In genomic region chr1:136061041-136061789, GRCm38 (mm10) we compare ENCODE assay signal across 9 mouse cellular contexts. TPM values are rescaled to one million over a fixed set of nuclear protein-coding genes. Genes with fewer than 3 reads are reported as not detected.
A peak's percentile ranks its signal among the peaks of the same experiment; 100 is the strongest.
DNase-seq lines count a peak whose midpoint lies in the region; ATAC-seq lines count a peak whose summit lies in the region.
"Had no signal": no experiment of that assay in that cellular context is flagged by ENCODE, and none has a peak within 500 bp of the region (broad histone marks: within the 10 kb centered on the region; RNA-seq: fewer than 3 reads in every experiment).

No protein-coding gene starts in this region.

- no peak overlapping the region for H3K4me3 ChIP-seq in neural tube, embryonic 14.5 days (ENCODE audit: low read depth, low read length)
- no peak overlapping the region for H3K4me3 ChIP-seq in neural tube, embryonic 15.5 days (replicated peaks)

- no peaks in the 10 kb centered on the region for H3K4me1 ChIP-seq in neural tube, embryonic 14.5 days (ENCODE audit: control insufficient read depth, insufficient read depth, low read length)
- peaks cover 7% of the 10 kb centered on the region; the same call in 1 of the 2 replicates for H3K4me1 ChIP-seq in neural tube, embryonic 15.5 days

- 40% methylated on average over 9 of the region's 9 CpGs for WGBS in neural tube, embryonic 14.5 days
- WGBS in neural tube, embryonic 15.5 days: 53% methylated on average over 9 of the region's 9 CpGs

- ATAC-seq in neural tube, embryonic 14.5 days (ENCODE audit: low read depth): peak; percentile 34; the same call in 1 of the 2 replicates
- no peak for ATAC-seq in neural tube, embryonic 15.5 days (ENCODE audit: low FRiP score)
- ATAC-seq in erythroblast, adult 5-6 weeks (replicated peaks; ENCODE audit: low FRiP score, poor library complexity, severe bottlenecking): no peak

- H3K27me3 ChIP-seq in neural tube, embryonic 14.5 days (ENCODE audit: control insufficient read depth, insufficient read depth, low read length): no peaks in the 10 kb centered on the region
- no peaks in the 10 kb centered on the region for H3K27me3 ChIP-seq in neural tube, embryonic 15.5 days (replicated peaks)

- H3K4me2 ChIP-seq in neural tube, embryonic 14.5 days (ENCODE audit: low read depth, low read length): no peak overlapping the region
- no peak overlapping the region for H3K4me2 ChIP-seq in neural tube, embryonic 15.5 days
- H3K4me2 ChIP-seq: lung, embryonic 14.5 days had no signal

- H3K9me3 ChIP-seq in neural tube, embryonic 14.5 days (ENCODE audit: control insufficient read depth, low read length): no peaks in the 10 kb centered on the region
- no peaks in the 10 kb centered on the region for H3K9me3 ChIP-seq in neural tube, embryonic 15.5 days (replicated peaks)

- no peak overlapping the region for H3K9ac ChIP-seq in neural tube, embryonic 14.5 days (replicated peaks; ENCODE audit: low read depth, low read length)
- no peak overlapping the region for H3K9ac ChIP-seq in neural tube, embryonic 15.5 days (replicated peaks)
- H3K9ac ChIP-seq: lung, embryonic 14.5 days had no signal

- no peak overlapping the region for H3K27ac ChIP-seq in neural tube, embryonic 14.5 days (ENCODE audit: low read depth, low read length)
- no peak overlapping the region for H3K27ac ChIP-seq in neural tube, embryonic 15.5 days (replicated peaks)

- no peaks in the 10 kb centered on the region for H3K36me3 ChIP-seq in neural tube, embryonic 14.5 days (ENCODE audit: control insufficient read depth, insufficient read depth, low read length)
- H3K36me3 ChIP-seq in neural tube, embryonic 15.5 days: no peaks in the 10 kb centered on the region

- peak; percentile 86 for DNase-seq in cerebellum, adult 9-11 months
- peak; percentile 40 to 72 for DNase-seq in gastrocnemius, postnatal 4 days (ENCODE audit: low spot score in 2 of 2)
- peak; percentile 72 to 94 for DNase-seq in layer of hippocampus, postnatal 25 days (ENCODE audit: extremely low spot score in 1 of 2, low spot score in 1 of 2)
- peak; percentile 92 for DNase-seq in right cerebral cortex, adult 2 months (ENCODE audit: low spot score in 2 of 2)
- no peak for DNase-seq in embryo, embryonic 10 days (ENCODE audit: low spot score)
- DNase-seq: lung, embryonic 14.5 days had no signal

RNA-seq across cellular contexts. Expression of gene Cacna1s, which starts 8.7 kb away (rescaled TPM):
- polyA plus RNA-seq in neural tube, embryonic 14.5 days (2014; fragmentation: Nextera tagmentation; extraction: Ambion mirVana): 0.20 TPM in 1 of 2 replicates, not detected in the other
- 0.75 and 1.1 TPM in 2 replicates for polyA plus RNA-seq in neural tube, embryonic 15.5 days (2015; fragmentation: Nextera tagmentation; extraction: Ambion mirVana)
- 100 to 1,000 TPM; 330 to 336 TPM for total RNA-seq in gastrocnemius, postnatal 4 days (2021)
- under 1 TPM; 0.44 to 0.45 TPM for total RNA-seq in layer of hippocampus, postnatal 25 days (2021)
- not detected in 2 replicates for total RNA-seq in erythroblast, adult 5-6 weeks (2015; ENCODE audit: low replicate concordance)
- total RNA-seq in erythroblast, adult 5-6 weeks (2017; ENCODE audit: low replicate concordance): not detected in 2 replicates
- polyA plus RNA-seq: lung, embryonic 14.5 days had no signal

RNA-seq across cellular contexts. Expression of gene Ascl5, which starts 10.6 kb away (rescaled TPM):
- polyA plus RNA-seq in neural tube, embryonic 14.5 days (2014; fragmentation: Nextera tagmentation; extraction: Ambion mirVana): not detected in 2 replicates
- polyA plus RNA-seq in neural tube, embryonic 15.5 days (2015; fragmentation: Nextera tagmentation; extraction: Ambion mirVana): not detected in 2 replicates
- not detected for total RNA-seq in gastrocnemius, postnatal 4 days (2021)
- total RNA-seq in layer of hippocampus, postnatal 25 days (2021): not detected
- not detected in 2 replicates for total RNA-seq in erythroblast, adult 5-6 weeks (2015; ENCODE audit: low replicate concordance)
- total RNA-seq in erythroblast, adult 5-6 weeks (2017; ENCODE audit: low replicate concordance): not detected in 2 replicates
- polyA plus RNA-seq: lung, embryonic 14.5 days had no signal

RNA-seq across cellular contexts. Expression of gene Tmem9, which starts 53.3 kb away (rescaled TPM):
- 69.9 and 115 TPM in 2 replicates for polyA plus RNA-seq in neural tube, embryonic 14.5 days (2014; fragmentation: Nextera tagmentation; extraction: Ambion mirVana)
- 188 and 194 TPM in 2 replicates for polyA plus RNA-seq in neural tube, embryonic 15.5 days (2015; fragmentation: Nextera tagmentation; extraction: Ambion mirVana)
- 10 to 100 TPM; 43.6 to 63.7 TPM for total RNA-seq in gastrocnemius, postnatal 4 days (2021)
- 10 to 100 TPM; 66.8 to 80.8 TPM for total RNA-seq in layer of hippocampus, postnatal 25 days (2021)
- total RNA-seq in erythroblast, adult 5-6 weeks (2015; ENCODE audit: low replicate concordance): 17.9 and 24.5 TPM in 2 replicates
- 16.9 and 22.3 TPM in 2 replicates for total RNA-seq in erythroblast, adult 5-6 weeks (2017; ENCODE audit: low replicate concordance)

RNA-seq across cellular contexts. Expression of gene Igfn1, which starts 55.1 kb away (rescaled TPM):
- 0.08 TPM in 1 of 2 replicates, not detected in the other for polyA plus RNA-seq in neural tube, embryonic 14.5 days (2014; fragmentation: Nextera tagmentation; extraction: Ambion mirVana)
- not detected in 2 replicates for polyA plus RNA-seq in neural tube, embryonic 15.5 days (2015; fragmentation: Nextera tagmentation; extraction: Ambion mirVana)
- 10 to 100 TPM; 17.4 to 32.9 TPM for total RNA-seq in gastrocnemius, postnatal 4 days (2021)
- total RNA-seq in layer of hippocampus, postnatal 25 days (2021): under 1 TPM; 0.23 to 0.25 TPM
- not detected in 2 replicates for total RNA-seq in erythroblast, adult 5-6 weeks (2015; ENCODE audit: low replicate concordance)
- total RNA-seq in erythroblast, adult 5-6 weeks (2017; ENCODE audit: low replicate concordance): not detected in 2 replicates
- polyA plus RNA-seq: lung, embryonic 14.5 days had no signal

Comparison
In these comparisons a context has a peak if more than half of its experiments do, and no peak if none do; other contexts are left out.
1. RNA of gene Cacna1s, which starts 8.7 kb away (total RNA-seq): 330 to 336 TPM in gastrocnemius, postnatal 4 days; 0.44 to 0.45 TPM in layer of hippocampus, postnatal 25 days and not detected in erythroblast, adult 5-6 weeks; every median in the first group is over 100 times any median in the second.